Mouse (Mus musculus) ovary, postnatal 14 days (tissue): ENCODE results near the gene Gucy1a1.

Experiments
- DNase-seq: peaks from one replicate; pipeline ENCODE4 v3.0.0; 2022; ENCODE audit warnings: low spot score

Gene Gucy1a1

GRCm38 (mm10) chr3:82074201-82074851 lies 71.3 kb downstream of the Gucy1a1 start, which contains the start of gene Gucy1b1:
Gucy1b1 (minus strand) TSS chr3:82074689.
- peak; percentile 22 for DNase-seq

- DNase-seq = peak; percentile 36
Observed at GRCm38 (mm10) chr3:82073741-82074181, 71.8 kb downstream of the Gucy1a1 start.

GRCm38 (mm10) chr3:82067830-82068229 lies 77.8 kb downstream of the Gucy1a1 start:
- no peak for DNase-seq

- no peak for DNase-seq
Observed at GRCm38 (mm10) chr3:82061402-82062180, 84.0 kb downstream of the Gucy1a1 start.

- DNase-seq = no peak
Observed at GRCm38 (mm10) chr3:82057201-82057600, 88.4 kb downstream of the Gucy1a1 start.

GRCm38 (mm10) chr3:82054283-82054974 lies 91.2 kb downstream of the Gucy1a1 start:
- DNase-seq = no peak

GRCm38 (mm10) chr3:82052029-82052428 lies 93.6 kb downstream of the Gucy1a1 start:
- no peak for DNase-seq

GRCm38 (mm10) chr3:82051468-82051867 lies 94.1 kb downstream of the Gucy1a1 start:
- DNase-seq = no peak

GRCm38 (mm10) chr3:82048681-82049080 lies 96.9 kb downstream of the Gucy1a1 start:
- DNase-seq = no peak

- no peak for DNase-seq
Observed at GRCm38 (mm10) chr3:82048078-82048477, 97.5 kb downstream of the Gucy1a1 start.

- peak; percentile 26 for DNase-seq
Observed at GRCm38 (mm10) chr3:82047100-82047753, 98.4 kb downstream of the Gucy1a1 start.

- DNase-seq = no peak
Observed at GRCm38 (mm10) chr3:82046087-82046486, 99.5 kb downstream of the Gucy1a1 start.

- DNase-seq = no peak
Observed at GRCm38 (mm10) chr3:82044902-82045301, 100.7 kb downstream of the Gucy1a1 start.

GRCm38 (mm10) chr3:82043676-82044075 lies 101.9 kb downstream of the Gucy1a1 start:
- DNase-seq = no peak
